Mouse (Mus musculus) ES-E14 (cell line): ENCODE measurements at regions not wholly inside any gene's neighbourhood (a gene's known extent, or its start where the extent isn't known, plus 50 kb on each side); places are given as distances from the start of the nearest gene placed in this dataset.

ENCODE experiments used
- DNase-seq: peaks from one replicate; pipeline ENCODE4 v3.0.0-alpha.2; 2013; ENCODE audit warnings: low read depth, low spot score
- H3K27ac ChIP-seq: 2 replicates; pipeline ENCODE4 v1.5.1; 2012; ENCODE audit warnings: low read depth, mild to moderate bottlenecking, low read length, moderate library complexity, mixed read lengths; ENCODE audit not compliant: poor library complexity, insufficient read depth, severe bottlenecking
- H3K36me3 ChIP-seq: 2 replicates; pipeline ENCODE4 v1.6.1; 2012; ENCODE audit warnings: mild to moderate bottlenecking, low read length, moderate library complexity, mixed read lengths; ENCODE audit not compliant: control insufficient read depth, poor library complexity, insufficient read depth, severe bottlenecking
- H3K4me1 ChIP-seq, 2 experiments: fragments of 150-350 bp in 1 of 2; sonication (generic) in 1 of 2; 2 replicates each; pipeline ENCODE4 v1.6.1; 2012; ENCODE audit warnings: low read length in 2 of 2, mild to moderate bottlenecking in 1 of 2, mixed read lengths in 1 of 2; ENCODE audit not compliant: control insufficient read depth in 2 of 2, insufficient read depth in 2 of 2, poor library complexity in 1 of 2
- H3K4me3 ChIP-seq, 2 experiments: fragments of 150-350 bp in 1 of 2; sonication (generic) in 1 of 2; 2 replicates each; pipeline ENCODE4 v1.5.1; 2012; ENCODE audit warnings: low read length in 2 of 2, low read depth in 1 of 2, mild to moderate bottlenecking in 1 of 2, mixed read lengths in 1 of 2; ENCODE audit not compliant: insufficient read depth in 1 of 2, poor library complexity in 1 of 2, severe bottlenecking in 1 of 2
- H3K9ac ChIP-seq: 2 replicates; pipeline ENCODE4 v1.6.1; 2012; ENCODE audit warnings: low read depth, mild to moderate bottlenecking, low read length, mixed read lengths; ENCODE audit not compliant: poor library complexity, insufficient read depth, severe bottlenecking
- H3K9me3 ChIP-seq: fragments of 150-350 bp; sonication (generic); 2 replicates; pipeline ENCODE4 v1.6.1; 2012; ENCODE audit warnings: low read depth, mild to moderate bottlenecking, low read length; ENCODE audit not compliant: control insufficient read depth, insufficient read depth
- CHD2 ChIP-seq: IDR thresholded peaks from 2 replicates; pipeline ENCODE4 v1.6.1; 2014; ENCODE audit warnings: mild to moderate bottlenecking, low read depth, low read length, inconsistent platforms
- HCFC1 ChIP-seq: IDR thresholded peaks from 2 replicates; pipeline ENCODE4 v1.6.1; 2012; ENCODE audit warnings: low read length, inconsistent platforms, borderline replicate concordance; ENCODE audit not compliant: insufficient read depth
- MAFK ChIP-seq: IDR thresholded peaks from 2 replicates; pipeline ENCODE4 v1.6.1; 2014; ENCODE audit warnings: mild to moderate bottlenecking, low read depth, low read length, inconsistent platforms; ENCODE audit not compliant: insufficient read depth
- ZC3H11A ChIP-seq: IDR thresholded peaks from 2 replicates; pipeline ENCODE4 v1.6.1; 2012; ENCODE audit warnings: low read depth, mild to moderate bottlenecking, inconsistent platforms, low read length, borderline replicate concordance
- ZNF384 ChIP-seq: IDR thresholded peaks from 2 replicates; pipeline ENCODE4 v1.6.1; 2012; ENCODE audit warnings: low read depth, low read length, inconsistent platforms
- in situ Hi-C, 2 experiments: fragments of 600-800 bp; cut with MboI; formaldehyde crosslinking; loops; one replicate each; pipeline ENCODE4 v1.15.1; 2025; ENCODE audit warnings: low sequenced_read_pairs in 2 of 2, inconsistent platforms in 1 of 2; ENCODE audit not compliant: unreplicated experiment in 2 of 2

- no peak overlapping the region for H3K27ac ChIP-seq
- DNase-seq, result no peak
- no peak for TF ChIP-seq HCFC1
- no peak for TF ChIP-seq MAFK
- TF ChIP-seq ZNF384, result no peak
- no peak for TF ChIP-seq ZC3H11A
- TF ChIP-seq CHD2, result no peak
- no peaks in the 10 kb centered on the region for H3K4me1 ChIP-seq
- no peak overlapping the region for H3K9ac ChIP-seq
- in situ Hi-C loops, result no loop called here
- H3K4me3 ChIP-seq, result no peak overlapping the region
- no peaks in the 10 kb centered on the region for H3K9me3 ChIP-seq
- H3K36me3 ChIP-seq, result no peaks in the 10 kb centered on the region
Observed at GRCm38 (mm10) chr5:126250331-126250730, 718.8 kb downstream of the Tmem132b start.

DNA sequence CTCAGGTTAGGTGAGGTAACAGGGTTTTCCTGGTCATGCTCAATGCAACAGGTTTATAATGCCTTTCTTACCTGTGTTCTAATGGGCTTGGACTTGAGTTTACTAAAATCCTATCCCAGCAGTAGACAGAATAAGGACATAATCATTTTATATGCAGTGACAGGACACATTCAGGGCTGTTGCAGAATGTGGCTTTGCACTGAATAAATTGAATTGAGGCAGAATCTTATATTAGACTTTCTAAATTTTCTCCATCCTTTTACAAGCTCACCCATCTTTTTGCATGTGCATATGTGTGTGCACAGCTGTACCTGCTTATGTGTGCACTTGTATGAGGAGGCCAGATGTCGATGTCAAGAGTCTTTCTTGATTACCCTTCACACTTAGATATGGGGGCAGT, 723.1 kb downstream of the Tmem132b start:
- no peak for DNase-seq
- Histone ChIP-seq H3K9me3 (no peaks in the 10 kb centered on the region), H3K9ac (no peak overlapping the region), H3K4me3 (no peak overlapping the region), H3K4me1 (no peaks in the 10 kb centered on the region), H3K27ac (no peak overlapping the region), H3K36me3 (no peaks in the 10 kb centered on the region)
- TF ChIP-seq CHD2 (no peak), HCFC1 (no peak), MAFK (no peak), ZNF384 (no peak), ZC3H11A (no peak)
- in situ Hi-C loops, result no loop called here

- H3K36me3 ChIP-seq, result no peaks in the 10 kb centered on the region
- no peak overlapping the region for H3K9ac ChIP-seq
- H3K9me3 ChIP-seq, result no peaks in the 10 kb centered on the region
- in situ Hi-C loops, result no loop called here
- no peak for TF ChIP-seq ZNF384
- TF ChIP-seq ZC3H11A, result no peak
- no peak for TF ChIP-seq HCFC1
- TF ChIP-seq MAFK, result no peak
- no peak for TF ChIP-seq CHD2
- no peak overlapping the region for H3K27ac ChIP-seq
- H3K4me3 ChIP-seq, result no peak overlapping the region
- peak; percentile 31 for DNase-seq
- H3K4me1 ChIP-seq, result no peaks in the 10 kb centered on the region
Observed at GRCm38 (mm10) chr5:126257860-126258259, 726.3 kb downstream of the Tmem132b start.

- H3K9ac ChIP-seq, result no peak overlapping the region
- no peak overlapping the region for H3K27ac ChIP-seq
- DNase-seq, result no peak
- H3K9me3 ChIP-seq, result no peaks in the 10 kb centered on the region
- in situ Hi-C loops, result no loop called here
- TF ChIP-seq MAFK, result no peak
- no peak for TF ChIP-seq HCFC1
- no peak for TF ChIP-seq ZC3H11A
- TF ChIP-seq CHD2, result no peak
- TF ChIP-seq ZNF384, result no peak
- no peaks in the 10 kb centered on the region for H3K36me3 ChIP-seq
- H3K4me1 ChIP-seq, result no peaks in the 10 kb centered on the region
- H3K4me3 ChIP-seq, result no peak overlapping the region
Observed at GRCm38 (mm10) chr5:126266471-126266870, 734.9 kb downstream of the Tmem132b start.
